Mouse (Mus musculus) midbrain, embryonic 10.5 days (tissue): Measurements from ENCODE around the gene Fam71a. TPM values are rescaled to one million over a fixed set of nuclear protein-coding genes. Genes with fewer than 3 reads are reported as not detected.

Experiments used
- DNase-seq: peaks from one replicate; pipeline ENCODE4 v3.0.0-alpha.2; 2017; ENCODE audit warnings: low spot score
- H3K27ac ChIP-seq: fragments of 300-500 bp; sonication (generic); replicated peaks from 2 replicates; pipeline ENCODE4 v1.5.1; 2016; ENCODE audit warnings: mild to moderate bottlenecking
- H3K27me3 ChIP-seq: fragments of 300-500 bp; sonication (generic); 2 replicates; pipeline ENCODE4 v1.6.1; 2016; ENCODE audit warnings: low read depth, mild to moderate bottlenecking; ENCODE audit not compliant: poor library complexity, severe bottlenecking
- H3K36me3 ChIP-seq: fragments of 300-500 bp; sonication (generic); 2 replicates; pipeline ENCODE4 v1.6.1; 2016; ENCODE audit warnings: mild to moderate bottlenecking, moderate library complexity
- H3K4me1 ChIP-seq: fragments of 300-500 bp; sonication (generic); 2 replicates; pipeline ENCODE4 v1.6.1; 2016
- H3K4me3 ChIP-seq: fragments of 300-500 bp; sonication (generic); 2 replicates; pipeline ENCODE4 v1.5.1; 2016; ENCODE audit warnings: mild to moderate bottlenecking, moderate library complexity
- H3K9me3 ChIP-seq: fragments of 300-500 bp; sonication (generic); replicated peaks from 2 replicates; pipeline ENCODE4 v1.6.1; 2016; ENCODE audit warnings: mild to moderate bottlenecking
- WGBS: fragments of 180-500 bp; shearing (Covaris S2); methylation state at CpG from one replicate; pipeline ENCODE4 v1.1.7; 2016; 5-methylcytosine and 5-hydroxymethylcytosine counted together
- polyA plus RNA-seq: library from polyadenylated mRNA; unstranded; fragments of >200 nt; fragmentation: Nextera tagmentation; extraction: Ambion mirVana; gene quantifications from 2 replicates; pipeline ENCODE4 v1.2.1, GENCODE M21; 2016

Fam71a gene
- not detected in 2 replicates for polyA plus RNA-seq

DNA sequence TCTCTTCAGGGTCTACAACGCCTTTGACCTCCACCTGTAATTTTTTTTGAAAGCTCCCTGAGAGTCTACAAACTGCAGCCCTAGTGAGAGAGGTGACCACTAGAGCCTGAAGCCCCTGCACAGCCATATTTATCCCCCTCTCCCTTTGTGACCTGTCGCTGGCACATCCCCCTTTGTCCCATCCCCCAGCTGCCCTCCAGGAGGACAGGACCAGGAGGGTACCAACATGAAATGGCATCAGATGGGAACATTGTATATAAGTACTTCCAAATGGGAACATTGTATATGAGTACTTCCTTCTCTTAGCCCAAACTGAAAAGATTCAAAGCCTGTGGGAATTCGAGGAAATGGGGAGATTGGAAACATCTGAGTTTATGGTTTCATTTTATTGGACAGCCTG lies at the start of gene Fam71a:
TSS of gene Fam71a (minus strand) at position 101 of the 400 bp plus-strand sequence.
- DNase-seq = no peak
- Histone ChIP-seq H3K4me3 (no peak within 1 kb of the TSS), H3K9me3 (peaks cover 5% of the 10 kb centered on the region; the same call in 1 of the 2 replicates), H3K4me1 (no peaks in the 10 kb centered on the region), H3K27ac (no peak within 1 kb of the TSS), H3K27me3 (no peaks in the 10 kb centered on the region), H3K36me3 (no peaks in the 10 kb centered on the region)
- WGBS = 93% methylated on average over 3 of the region's 3 CpGs

DNA sequence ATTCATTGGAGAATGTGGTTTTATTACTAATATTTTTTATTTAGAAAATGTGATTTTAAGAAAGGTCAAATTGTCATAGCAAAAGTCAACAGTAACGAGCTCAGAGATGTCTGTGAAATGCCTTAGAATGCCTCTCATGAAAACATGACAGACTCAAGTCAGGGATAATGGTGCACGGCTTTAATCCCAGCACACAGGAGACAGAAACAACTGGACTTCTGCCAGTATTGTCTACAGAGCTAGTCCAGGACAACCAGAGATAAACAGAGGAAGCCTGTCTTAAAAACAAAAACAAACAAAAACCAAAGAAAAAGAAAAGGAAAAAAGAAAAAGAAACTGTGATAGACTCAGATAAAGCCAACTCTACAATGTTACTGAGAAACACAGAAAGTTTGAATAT lies 46.5 kb upstream of the Fam71a start:
- 57% methylated on average over 2 of the region's 2 CpGs for WGBS
- no peak overlapping the region for H3K27ac ChIP-seq
- H3K36me3 ChIP-seq = no peaks in the 10 kb centered on the region
- H3K4me1 ChIP-seq = peaks cover 2% of the 10 kb centered on the region
- no peak overlapping the region for H3K4me3 ChIP-seq
- no peaks in the 10 kb centered on the region; the same call in 1 of the 2 replicates for H3K27me3 ChIP-seq
- H3K9me3 ChIP-seq = no peaks in the 10 kb centered on the region
- no peak for DNase-seq

DNA sequence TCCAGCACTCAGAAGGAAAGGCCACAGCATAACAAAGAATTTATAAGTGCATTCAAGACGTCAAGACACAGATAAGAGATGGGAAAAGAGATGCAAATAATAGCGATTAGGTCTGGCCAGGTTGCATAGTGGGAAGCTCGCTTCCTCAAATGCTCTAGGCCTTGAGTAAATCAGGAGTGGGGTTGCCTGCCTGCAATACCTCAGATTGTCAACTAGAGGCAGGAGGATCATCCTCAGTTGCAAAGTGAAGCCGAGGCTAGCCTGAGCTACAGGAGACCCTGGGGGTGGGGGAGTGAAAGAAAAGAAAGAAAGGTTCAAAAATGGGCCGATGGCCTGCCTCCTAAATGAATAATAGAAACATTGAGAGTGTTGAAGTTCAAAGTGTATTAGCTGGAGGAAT lies 41.2 kb upstream of the Fam71a start:
- Histone ChIP-seq H3K4me1 (no peaks in the 10 kb centered on the region), H3K9me3 (no peaks in the 10 kb centered on the region), H3K4me3 (no peak overlapping the region), H3K36me3 (no peaks in the 10 kb centered on the region), H3K27ac (no peak overlapping the region), H3K27me3 (no peaks in the 10 kb centered on the region)
- DNase-seq = no peak
- 85% methylated on average over 5 of the region's 5 CpGs for WGBS

DNA sequence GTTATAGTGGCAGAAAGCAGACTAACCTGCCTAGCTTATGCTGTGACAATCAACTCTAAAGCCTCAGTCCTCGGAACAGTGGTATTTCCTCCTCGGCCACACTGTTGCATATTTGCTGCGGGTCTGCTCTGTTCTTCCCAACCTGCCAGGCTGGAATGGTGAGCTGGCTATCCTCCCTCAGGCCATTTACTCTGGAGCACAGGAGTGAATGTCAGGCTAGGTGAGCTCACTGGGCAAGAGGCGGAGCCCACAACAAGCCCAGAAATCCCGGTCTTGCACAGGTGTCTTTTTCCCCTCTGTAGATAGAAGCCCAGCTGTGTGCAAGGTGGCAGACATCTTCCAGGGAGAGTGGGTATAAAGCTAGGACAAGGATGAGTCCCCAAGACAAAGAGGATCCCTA lies 40.3 kb upstream of the Fam71a start:
- Histone ChIP-seq H3K4me1 (no peaks in the 10 kb centered on the region), H3K9me3 (no peaks in the 10 kb centered on the region), H3K4me3 (no peak overlapping the region), H3K36me3 (no peaks in the 10 kb centered on the region), H3K27ac (no peak overlapping the region), H3K27me3 (no peaks in the 10 kb centered on the region)
- no peak for DNase-seq
- 85% methylated on average over 5 of the region's 5 CpGs for WGBS

DNA sequence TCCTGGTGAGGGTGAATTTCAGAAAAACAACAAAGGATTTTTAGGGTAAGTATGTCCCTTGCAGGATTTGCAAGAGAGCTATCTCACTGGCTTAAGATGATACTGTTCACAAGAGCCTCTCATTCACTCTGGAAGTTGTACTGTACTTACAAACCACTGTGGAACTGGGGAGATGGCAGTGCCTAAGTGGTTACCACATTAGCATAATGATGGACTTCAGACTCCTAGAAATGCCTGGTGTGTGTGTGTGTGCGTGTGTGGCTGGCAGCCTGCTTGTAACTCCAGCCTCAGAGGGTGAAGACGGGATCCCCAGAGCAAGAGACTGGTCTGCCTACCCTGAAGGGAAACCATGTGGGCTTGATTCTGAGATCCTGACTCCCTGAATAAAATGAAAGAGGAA lies 38.9 kb upstream of the Fam71a start:
- no peak overlapping the region for H3K4me3 ChIP-seq
- no peaks in the 10 kb centered on the region for H3K27me3 ChIP-seq
- no peaks in the 10 kb centered on the region for H3K4me1 ChIP-seq
- H3K27ac ChIP-seq = no peak overlapping the region
- 88% methylated on average over 2 of the region's 2 CpGs for WGBS
- H3K9me3 ChIP-seq = no peaks in the 10 kb centered on the region
- no peak for DNase-seq
- no peaks in the 10 kb centered on the region for H3K36me3 ChIP-seq

DNA sequence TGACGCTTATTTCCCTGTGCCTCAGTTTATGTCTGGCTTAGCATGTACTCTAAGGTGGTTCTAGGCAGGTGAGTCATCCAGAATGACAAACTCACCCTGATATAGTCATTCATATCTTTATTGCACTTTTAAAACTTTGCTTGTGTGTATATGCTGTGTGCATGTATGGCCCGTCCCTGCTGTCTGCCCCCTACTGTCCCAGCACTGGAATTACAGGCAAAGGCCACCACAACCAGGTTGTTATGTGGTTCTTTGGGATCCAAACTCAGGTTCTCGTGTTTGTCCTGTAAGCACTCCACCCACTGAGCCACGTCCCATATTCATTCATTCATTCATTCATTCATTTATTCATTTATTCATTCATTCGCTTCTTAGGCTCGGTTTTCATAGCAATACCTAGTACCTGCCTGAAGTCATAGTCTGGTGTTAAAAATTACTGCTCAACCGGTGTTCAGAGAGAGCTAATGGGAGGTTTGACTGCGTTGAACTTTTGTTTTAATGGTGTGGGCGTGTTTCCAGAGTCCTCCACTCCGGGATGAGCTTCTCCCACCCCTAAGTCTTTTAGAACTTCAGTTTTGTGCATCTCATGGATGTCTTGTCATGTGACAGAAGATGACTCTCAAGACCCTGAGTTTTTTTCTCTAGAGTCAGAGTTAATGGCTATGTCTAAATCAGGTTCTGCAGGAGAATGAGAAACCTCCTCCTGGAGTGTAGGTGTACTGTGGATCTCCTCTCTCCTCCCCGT lies 37.8 kb upstream of the Fam71a start:
- no peak for DNase-seq
- no peaks in the 10 kb centered on the region for H3K9me3 ChIP-seq
- H3K4me1 ChIP-seq = no peaks in the 10 kb centered on the region
- H3K27ac ChIP-seq = no peak overlapping the region
- no peaks in the 10 kb centered on the region for H3K36me3 ChIP-seq
- WGBS = 87% methylated on average over 11 of the region's 11 CpGs
- no peak overlapping the region for H3K4me3 ChIP-seq
- no peaks in the 10 kb centered on the region for H3K27me3 ChIP-seq

DNA sequence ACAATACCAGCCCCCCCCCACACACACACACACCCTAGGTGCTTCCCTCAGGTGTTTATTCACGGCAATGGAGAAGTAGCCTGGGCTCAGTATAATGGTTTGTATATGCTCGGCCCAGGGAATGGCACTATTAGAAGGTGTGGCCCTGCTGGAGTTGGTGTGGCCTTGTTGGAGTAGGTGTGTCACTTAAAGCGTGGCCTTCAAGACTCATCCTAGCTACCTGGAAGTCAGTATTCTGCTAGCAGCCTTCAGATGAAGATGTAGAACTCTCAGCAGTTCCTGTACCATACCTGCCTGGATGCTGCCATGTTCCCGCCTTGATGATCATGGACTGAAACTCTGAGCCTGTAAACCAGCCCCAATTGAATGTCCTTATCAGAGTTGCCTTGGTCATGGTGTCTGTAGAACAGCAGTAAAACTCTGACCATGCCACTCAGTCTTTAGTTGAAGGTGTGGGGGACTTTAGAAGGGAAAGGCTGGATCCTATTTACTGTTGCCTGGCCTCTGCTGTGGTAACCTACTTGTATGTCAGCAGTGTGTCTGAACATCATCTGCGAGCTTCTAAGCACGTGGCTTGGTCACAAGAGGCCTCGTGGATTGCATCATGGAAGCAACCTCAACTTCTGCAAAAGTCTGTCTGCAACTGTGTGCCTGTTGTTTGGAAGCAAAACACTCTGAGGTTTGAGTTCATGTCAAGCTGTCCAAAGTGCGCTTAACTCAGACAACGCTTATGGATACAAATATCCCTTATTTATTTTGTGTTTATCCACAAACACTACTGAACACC lies 36.4 kb upstream of the Fam71a start:
- no peak for DNase-seq
- H3K36me3 ChIP-seq = no peaks in the 10 kb centered on the region
- no peaks in the 10 kb centered on the region for H3K4me1 ChIP-seq
- WGBS = 92% methylated on average over 9 of the region's 9 CpGs
- no peak overlapping the region for H3K27ac ChIP-seq
- H3K4me3 ChIP-seq = no peak overlapping the region
- no peaks in the 10 kb centered on the region for H3K27me3 ChIP-seq
- no peaks in the 10 kb centered on the region for H3K9me3 ChIP-seq

DNA sequence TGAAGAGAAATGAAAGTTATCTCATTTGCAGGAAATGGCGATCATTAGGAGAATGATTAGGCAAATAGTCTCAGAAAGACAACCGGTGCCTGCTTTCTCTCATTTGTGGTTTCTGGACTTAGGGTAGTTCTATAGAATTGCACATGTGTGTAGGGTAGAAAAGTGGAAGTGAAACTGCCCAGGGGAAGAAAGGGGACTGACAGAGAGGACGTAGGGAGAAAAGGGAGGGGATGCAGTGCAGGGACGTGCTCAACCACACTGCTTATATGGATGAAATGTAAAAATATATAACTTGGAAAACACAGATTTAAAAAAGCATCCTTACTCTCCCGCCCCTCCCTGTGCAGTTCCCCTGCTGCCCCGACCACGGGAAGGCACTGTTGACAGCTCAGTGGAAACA lies 33.3 kb upstream of the Fam71a start:
- Histone ChIP-seq H3K4me3 (no peak overlapping the region), H3K27me3 (peaks cover 7% of the 10 kb centered on the region), H3K36me3 (no peaks in the 10 kb centered on the region), H3K4me1 (no peaks in the 10 kb centered on the region), H3K27ac (no peak overlapping the region), H3K9me3 (no peaks in the 10 kb centered on the region)
- DNase-seq = no peak
- 76% methylated on average over 7 of the region's 7 CpGs for WGBS

DNA sequence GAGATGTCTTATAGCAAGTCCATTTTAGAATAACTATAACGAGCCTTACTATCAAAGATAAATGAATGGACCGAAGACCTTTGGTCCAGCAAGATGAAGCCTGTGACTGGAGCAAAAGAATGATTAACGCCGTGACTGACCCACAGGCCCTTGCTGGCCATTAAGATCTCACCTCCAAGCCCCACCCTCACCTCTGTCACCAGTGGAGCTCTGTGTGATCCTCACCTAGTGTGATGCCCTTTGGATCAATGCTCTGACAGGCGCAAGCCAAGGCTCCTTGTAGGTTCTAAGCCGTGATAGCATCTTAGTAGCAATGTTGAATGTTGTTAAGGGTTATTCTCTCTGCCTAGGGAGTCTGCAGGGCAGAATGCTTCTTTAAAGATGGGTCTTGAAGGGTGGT lies 31.4 kb upstream of the Fam71a start:
- 90% methylated on average over 6 of the region's 6 CpGs for WGBS
- Histone ChIP-seq H3K36me3 (no peaks in the 10 kb centered on the region), H3K4me1 (peaks cover 7% of the 10 kb centered on the region; the same call in 1 of the 2 replicates), H3K27ac (no peak overlapping the region), H3K9me3 (no peaks in the 10 kb centered on the region), H3K4me3 (no peak overlapping the region), H3K27me3 (peaks cover 24% of the 10 kb centered on the region)
- no peak for DNase-seq

DNA sequence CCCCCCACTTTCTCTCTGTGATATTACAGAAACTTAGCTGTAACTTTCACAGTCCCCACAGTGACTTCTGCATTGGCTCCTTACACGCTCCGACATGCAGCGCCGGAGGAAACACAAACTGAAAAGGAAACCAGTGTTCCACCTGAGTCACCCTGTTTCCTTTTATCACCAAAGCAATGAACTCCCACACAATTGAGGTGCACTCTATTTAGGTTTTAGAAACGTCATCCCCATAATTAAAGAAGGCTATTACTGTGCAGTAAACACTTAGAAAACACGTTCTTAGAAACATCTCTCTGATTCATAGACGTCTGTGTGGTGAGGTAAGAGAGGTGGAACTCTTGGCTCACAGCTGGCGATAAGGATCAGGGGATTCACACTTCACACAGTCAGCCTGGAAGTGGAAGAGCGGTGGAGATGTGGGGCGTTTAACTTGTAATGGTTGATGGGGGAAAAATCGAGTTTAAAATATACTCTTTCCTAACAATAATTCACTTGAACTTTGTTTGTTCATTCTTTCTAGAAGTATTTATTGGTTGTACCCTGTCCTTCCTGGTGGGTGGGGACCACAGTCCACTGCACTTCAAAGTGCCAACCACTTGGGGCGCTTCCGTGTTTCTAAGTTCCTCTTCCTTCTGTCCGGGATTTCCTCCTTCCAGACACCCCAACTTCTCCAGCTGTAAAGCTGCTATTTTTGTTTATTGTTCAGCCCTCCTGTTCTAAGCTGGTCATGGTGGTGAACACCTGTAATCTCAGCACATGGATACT lies 29.2 kb upstream of the Fam71a start:
- no peak for DNase-seq
- Histone ChIP-seq H3K36me3 (no peaks in the 10 kb centered on the region), H3K27me3 (peaks cover 46% of the 10 kb centered on the region), H3K4me1 (peaks cover 23% of the 10 kb centered on the region), H3K27ac (no peak overlapping the region), H3K4me3 (no peak overlapping the region), H3K9me3 (no peaks in the 10 kb centered on the region)
- 58% methylated on average over 14 of the region's 14 CpGs for WGBS

DNA sequence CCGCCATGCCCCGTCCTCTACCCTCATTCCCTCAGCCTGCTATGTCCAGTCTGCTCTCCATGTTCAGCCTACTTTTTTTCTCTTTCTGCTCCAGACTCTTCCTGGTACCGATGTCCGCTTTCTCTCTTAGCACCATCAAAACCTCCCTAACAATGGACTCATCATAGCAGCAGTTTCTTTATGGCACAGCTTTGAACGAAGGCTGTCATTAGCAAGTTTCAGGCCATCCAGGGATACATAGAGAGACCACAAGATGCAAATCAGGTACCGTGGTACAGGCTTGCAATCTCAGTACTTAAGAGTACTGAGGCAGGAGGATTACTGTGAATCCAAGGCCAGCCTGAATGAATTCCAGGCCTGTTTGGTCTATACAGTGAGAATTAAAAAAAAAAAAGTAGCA lies 28.1 kb upstream of the Fam71a start:
- peaks cover 57% of the 10 kb centered on the region for H3K27me3 ChIP-seq
- H3K27ac ChIP-seq = no peak overlapping the region
- peaks cover 23% of the 10 kb centered on the region for H3K4me1 ChIP-seq
- H3K4me3 ChIP-seq = no peak overlapping the region
- no peaks in the 10 kb centered on the region for H3K36me3 ChIP-seq
- no peak for DNase-seq
- 89% methylated on average over 6 of the region's 6 CpGs for WGBS
- H3K9me3 ChIP-seq = no peaks in the 10 kb centered on the region

DNA sequence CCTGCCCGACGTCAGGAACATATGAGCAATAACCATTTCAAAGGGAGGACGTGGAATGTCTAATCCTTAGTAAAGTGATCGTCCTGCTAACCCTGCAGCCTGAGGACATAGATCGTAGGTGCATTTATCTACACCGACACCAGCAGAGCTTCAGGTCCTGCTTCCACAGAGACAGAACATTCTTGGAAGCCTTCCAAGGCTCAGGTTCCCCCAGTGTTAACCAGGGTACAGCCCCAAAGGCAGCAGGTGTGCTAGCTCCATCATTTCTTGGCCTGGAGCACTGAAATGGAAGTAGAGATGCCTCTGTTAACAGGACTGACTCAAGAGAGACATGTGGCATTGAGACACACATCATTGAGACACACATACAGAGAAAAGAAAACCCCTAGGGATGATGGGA lies 27.6 kb upstream of the Fam71a start:
- Histone ChIP-seq H3K27ac (no peak overlapping the region), H3K4me1 (peaks cover 24% of the 10 kb centered on the region), H3K36me3 (no peaks in the 10 kb centered on the region), H3K27me3 (peaks cover 62% of the 10 kb centered on the region), H3K4me3 (no peak overlapping the region), H3K9me3 (no peaks in the 10 kb centered on the region)
- 64% methylated on average over 6 of the region's 6 CpGs for WGBS
- no peak for DNase-seq
